In the genomic region with DNA sequence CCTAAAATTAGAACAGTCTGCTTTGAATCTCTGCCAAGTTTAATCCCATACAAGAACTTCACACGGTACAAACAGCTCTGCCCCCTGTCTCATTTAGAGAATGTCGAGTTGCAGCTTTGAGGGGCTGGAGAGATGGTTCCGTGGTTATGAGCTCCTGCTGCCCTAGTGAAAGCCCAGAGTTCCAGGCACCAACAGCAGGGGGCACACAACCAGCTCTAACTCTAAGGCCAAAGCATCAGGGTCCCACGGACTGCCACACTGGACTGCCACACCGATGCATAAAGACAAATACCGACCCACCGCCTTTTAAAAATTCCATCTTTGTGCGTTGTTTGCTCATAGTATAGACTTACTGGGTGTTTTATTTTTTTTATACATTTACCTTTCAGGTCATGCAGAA, we compare ENCODE assay signal across 12 mouse cellular contexts.
A peak's percentile ranks its signal among the peaks of the same experiment; 100 is the strongest.
DNase-seq lines count a peak whose midpoint lies in the region; ATAC-seq lines count a peak whose summit lies in the region.
"Had no signal": no experiment of that assay in that cellular context is flagged by ENCODE, and none has a peak within 500 bp of the region (broad histone marks: within the 10 kb centered on the region; RNA-seq: fewer than 3 reads in every experiment).

No protein-coding gene starts in this region.

- no peak overlapping the region for H3K4me3 ChIP-seq in embryonic facial prominence, embryonic 11.5 days (ENCODE audit: low read depth, low read length)
- H3K4me3 ChIP-seq: heart, embryonic 13.5 days; neural tube, embryonic 15.5 days had no signal

- no peaks in the 10 kb centered on the region; the same call in 1 of the 2 replicates for H3K36me3 ChIP-seq in embryonic facial prominence, embryonic 11.5 days (replicated peaks; ENCODE audit: control insufficient read depth, insufficient read depth, low read depth, low read length)
- H3K36me3 ChIP-seq: heart, embryonic 13.5 days; neural tube, embryonic 15.5 days had no signal

- H3K4me2 ChIP-seq in embryonic facial prominence, embryonic 11.5 days (ENCODE audit: low read depth, low read length) = no peak overlapping the region
- H3K4me2 ChIP-seq: heart, embryonic 13.5 days; neural tube, embryonic 15.5 days had no signal

- H3K27ac ChIP-seq in embryonic facial prominence, embryonic 11.5 days (replicated peaks; ENCODE audit: low read depth, low read length) = no peak overlapping the region
- H3K27ac ChIP-seq: heart, embryonic 13.5 days; neural tube, embryonic 15.5 days had no signal

- H3K9me3 ChIP-seq in embryonic facial prominence, embryonic 11.5 days (replicated peaks; ENCODE audit: control insufficient read depth, low read length) = no peaks in the 10 kb centered on the region
- H3K9me3 ChIP-seq: heart, embryonic 13.5 days; neural tube, embryonic 15.5 days had no signal

- no peak for ATAC-seq in embryonic facial prominence, embryonic 11.5 days (replicated peaks; ENCODE audit: insufficient number of reproducible peaks, low FRiP score, low TSS enrichment, low read depth)
- ATAC-seq: forebrain, embryonic 16.5 days had no signal

- H3K9ac ChIP-seq in embryonic facial prominence, embryonic 11.5 days (replicated peaks; ENCODE audit: low read length) = no peak overlapping the region
- H3K9ac ChIP-seq: heart, embryonic 13.5 days; neural tube, embryonic 15.5 days had no signal

- WGBS in embryonic facial prominence, embryonic 11.5 days = 87% methylated on average over 8 of the region's 8 CpGs

- no peaks in the 10 kb centered on the region for H3K27me3 ChIP-seq in embryonic facial prominence, embryonic 11.5 days (ENCODE audit: control insufficient read depth, insufficient read depth, low read length)
- H3K27me3 ChIP-seq: heart, embryonic 13.5 days; neural tube, embryonic 15.5 days had no signal

- H3K4me1 ChIP-seq in embryonic facial prominence, embryonic 11.5 days (ENCODE audit: control insufficient read depth, insufficient read depth, low read length) = no peaks in the 10 kb centered on the region
- H3K4me1 ChIP-seq: neural tube, embryonic 15.5 days had no signal

- peak; percentile 19 for DNase-seq in embryo, embryonic 10 days (ENCODE audit: low spot score)
- no peak for DNase-seq in embryo, embryonic 11 days
- DNase-seq in kidney, postnatal 4 days = peak; percentile 45 to 50
- no peak for DNase-seq in kidney, adult 11 months
- peak; percentile 23 for DNase-seq in A20 (ENCODE audit: low read depth, low spot score)
- peak; percentile 45 for DNase-seq in embryonic facial prominence, embryonic 11.5 days (ENCODE audit: low spot score)
- DNase-seq in c-Kit-positive CD71-positive TER-119-positive erythroid progenitor cells, embryonic 14.5 days (ENCODE audit: low spot score) = no peak
- no peak for DNase-seq in frontal cortex, postnatal 14 days (ENCODE audit: low spot score in 2 of 2)
- DNase-seq: cerebellum, adult 9-11 months had no signal

Comparison
In these comparisons a context has a peak if more than half of its experiments do, and no peak if none do; other contexts are left out.
1. DNase-seq: peak in embryo, embryonic 10 days (single experiment), kidney, postnatal 4 days (2 of 2), A20 (single experiment) and embryonic facial prominence, embryonic 11.5 days (single experiment); none in embryo, embryonic 11 days (single experiment), kidney, adult 11 months (single experiment), c-Kit-positive CD71-positive TER-119-positive erythroid progenitor cells, embryonic 14.5 days (single experiment) and frontal cortex, postnatal 14 days (0 of 2).